ENCODE assay signal across 11 mouse cellular contexts in the genomic region with DNA sequence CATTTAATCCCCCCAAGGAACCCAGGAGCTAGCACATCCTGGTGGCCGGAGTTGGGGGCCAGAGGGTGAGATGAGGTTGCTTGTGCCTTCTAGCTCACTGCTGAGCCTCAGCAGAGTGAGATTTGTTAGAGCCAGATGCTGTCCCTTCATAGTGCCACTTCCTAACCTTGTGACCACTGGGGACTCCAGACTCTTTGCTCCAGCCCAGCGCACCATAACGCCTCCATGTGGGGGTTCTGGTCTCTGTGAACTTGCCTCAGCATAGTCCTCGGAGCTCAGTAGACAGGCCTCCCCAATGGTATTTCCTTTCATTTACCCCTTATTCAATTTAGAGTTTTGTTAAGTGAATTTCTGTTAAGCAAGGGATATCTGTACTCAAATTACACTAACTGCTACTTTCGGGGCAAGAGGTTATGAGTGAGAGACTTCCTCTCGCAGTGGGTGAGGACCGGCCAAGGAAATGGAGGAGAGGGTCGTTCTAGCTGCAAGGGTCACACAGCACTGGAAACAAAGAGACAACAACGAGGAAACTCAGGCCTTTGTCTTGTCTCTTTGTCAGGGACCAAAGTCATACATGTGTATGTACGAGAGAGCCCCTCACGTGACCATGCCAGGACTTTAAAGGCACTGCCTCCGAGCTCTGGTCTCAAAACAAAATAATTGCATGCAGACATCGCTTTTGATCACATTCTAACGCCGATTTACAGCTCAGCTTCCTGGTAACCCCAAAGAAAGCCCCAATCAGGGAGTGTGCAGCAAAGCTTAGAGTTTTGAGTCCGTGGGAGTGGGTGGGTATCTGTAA.
DNase-seq lines count a peak whose midpoint lies in the region; ATAC-seq and TF ChIP-seq lines count a peak whose summit lies in the region.
"Had no signal": no experiment of that assay in that cellular context is flagged by ENCODE, and none has a peak within 500 bp of the region (broad histone marks: within the 10 kb centered on the region; RNA-seq: fewer than 3 reads in every experiment).

No protein-coding gene starts in this region.

- no peak overlapping the region for H3K9ac ChIP-seq in forebrain, embryonic 14.5 days (ENCODE audit: low read length)
- H3K9ac ChIP-seq in forebrain, embryonic 13.5 days: no peak overlapping the region
- H3K9ac ChIP-seq in midbrain, postnatal 0 days (replicated peaks; ENCODE audit: low read length, poor library complexity, severe bottlenecking): no peak overlapping the region
- 0 out of 2 replicates have a peak overlapping the region, but pooled peaks have one; percentile 1 for H3K9ac ChIP-seq in embryonic facial prominence, embryonic 12.5 days

- H3K27me3 ChIP-seq in forebrain, embryonic 14.5 days (replicated peaks; ENCODE audit: control insufficient read depth, insufficient read depth, low read length): no peaks in the 10 kb centered on the region
- H3K27me3 ChIP-seq in forebrain, embryonic 13.5 days: no peaks in the 10 kb centered on the region
- no peaks in the 10 kb centered on the region for H3K27me3 ChIP-seq in midbrain, embryonic 10.5 days (ENCODE audit: low read depth, poor library complexity, severe bottlenecking)
- no peaks in the 10 kb centered on the region for H3K27me3 ChIP-seq in midbrain, postnatal 0 days (ENCODE audit: insufficient read depth, low read length)
- H3K27me3 ChIP-seq in embryonic facial prominence, embryonic 12.5 days: no peaks in the 10 kb centered on the region

- no peak for ATAC-seq in forebrain, embryonic 14.5 days
- ATAC-seq in forebrain, embryonic 13.5 days: no peak
- ATAC-seq in midbrain, postnatal 0 days (ENCODE audit: low FRiP score): no peak
- ATAC-seq in embryonic facial prominence, embryonic 12.5 days (ENCODE audit: insufficient number of reproducible peaks, insufficient read depth, low FRiP score, low TSS enrichment): peak; percentile 49; the same call in 1 of the 2 replicates
- no peak for ATAC-seq in frontal cortex, adult (ENCODE audit: low TSS enrichment)

- 65% methylated on average over 16 of the region's 16 CpGs for WGBS in forebrain, embryonic 14.5 days
- WGBS in forebrain, embryonic 13.5 days: 62% methylated on average over 16 of the region's 16 CpGs
- 69% methylated on average over 16 of the region's 16 CpGs for WGBS in midbrain, embryonic 10.5 days
- WGBS in midbrain, postnatal 0 days: 53% methylated on average over 16 of the region's 16 CpGs
- 21% methylated on average over 16 of the region's 16 CpGs for WGBS in embryonic facial prominence, embryonic 12.5 days

- peak; percentile 3 for DNase-seq in forebrain, embryonic 14.5 days (ENCODE audit: low spot score)
- no peak for DNase-seq in midbrain, embryonic 10.5 days (ENCODE audit: low spot score)
- no peak for DNase-seq in midbrain, postnatal 0 days (ENCODE audit: low spot score)
- peak; percentile 52 for DNase-seq in naive thymus-derived CD4-positive, alpha-beta T cell, adult 2 months (ENCODE audit: low read depth)
- no peak for DNase-seq in layer of hippocampus, adult 8-10 months (ENCODE audit: low spot score in 2 of 2)
- DNase-seq: gastrocnemius, postnatal 25 days; layer of hippocampus, adult 9-11 months; lung, postnatal 10 days had no signal

- no peaks in the 10 kb centered on the region for H3K4me1 ChIP-seq in forebrain, embryonic 14.5 days (ENCODE audit: control insufficient read depth, insufficient read depth, low read length)
- no peaks in the 10 kb centered on the region for H3K4me1 ChIP-seq in forebrain, embryonic 13.5 days
- H3K4me1 ChIP-seq in midbrain, embryonic 10.5 days: peaks cover 15% of the 10 kb centered on the region
- H3K4me1 ChIP-seq in midbrain, postnatal 0 days (ENCODE audit: insufficient read depth, low read length): no peaks in the 10 kb centered on the region
- peaks cover 25% of the 10 kb centered on the region for H3K4me1 ChIP-seq in embryonic facial prominence, embryonic 12.5 days

- H3K9me3 ChIP-seq in forebrain, embryonic 14.5 days (replicated peaks; ENCODE audit: control insufficient read depth, low read length): no peaks in the 10 kb centered on the region
- H3K9me3 ChIP-seq in forebrain, embryonic 13.5 days (replicated peaks): no peaks in the 10 kb centered on the region
- no peaks in the 10 kb centered on the region for H3K9me3 ChIP-seq in midbrain, embryonic 10.5 days (replicated peaks)
- no peaks in the 10 kb centered on the region for H3K9me3 ChIP-seq in midbrain, postnatal 0 days (ENCODE audit: low read length)
- H3K9me3 ChIP-seq in embryonic facial prominence, embryonic 12.5 days: no peaks in the 10 kb centered on the region

- no peak overlapping the region for H3K4me2 ChIP-seq in forebrain, embryonic 14.5 days (ENCODE audit: low read length)
- no peak overlapping the region for H3K4me2 ChIP-seq in forebrain, embryonic 13.5 days
- H3K4me2 ChIP-seq in midbrain, postnatal 0 days (ENCODE audit: low read depth, low read length, poor library complexity, severe bottlenecking): no peak overlapping the region
- peak overlapping the region; percentile 29 for H3K4me2 ChIP-seq in embryonic facial prominence, embryonic 12.5 days (replicated peaks)

- no peak overlapping the region for H3K4me3 ChIP-seq in forebrain, embryonic 14.5 days (ENCODE audit: low read depth, low read length)
- no peak overlapping the region for H3K4me3 ChIP-seq in forebrain, embryonic 13.5 days
- H3K4me3 ChIP-seq in midbrain, embryonic 10.5 days: no peak overlapping the region
- no peak overlapping the region for H3K4me3 ChIP-seq in midbrain, postnatal 0 days (ENCODE audit: low read depth, low read length)
- no peak overlapping the region for H3K4me3 ChIP-seq in embryonic facial prominence, embryonic 12.5 days

- H3K36me3 ChIP-seq in forebrain, embryonic 14.5 days (ENCODE audit: control insufficient read depth, insufficient read depth, low read length): no peaks in the 10 kb centered on the region
- no peaks in the 10 kb centered on the region for H3K36me3 ChIP-seq in forebrain, embryonic 13.5 days (ENCODE audit: poor library complexity, severe bottlenecking)
- no peaks in the 10 kb centered on the region for H3K36me3 ChIP-seq in midbrain, embryonic 10.5 days
- H3K36me3 ChIP-seq in midbrain, postnatal 0 days (ENCODE audit: insufficient read depth, low read length): no peaks in the 10 kb centered on the region
- H3K36me3 ChIP-seq in embryonic facial prominence, embryonic 12.5 days: no peaks in the 10 kb centered on the region

- no peak for TF ChIP-seq CTCF in midbrain, postnatal 0 days (IDR thresholded peaks at IDR 0.05)

- H3K27ac ChIP-seq in forebrain, embryonic 14.5 days (ENCODE audit: low read depth, low read length): no peak overlapping the region
- H3K27ac ChIP-seq in forebrain, embryonic 13.5 days: no peak overlapping the region
- H3K27ac ChIP-seq in midbrain, embryonic 10.5 days (replicated peaks): peak overlapping the region; percentile 64
- no peak overlapping the region for H3K27ac ChIP-seq in midbrain, postnatal 0 days (ENCODE audit: low read depth, low read length)
- peak overlapping the region; percentile 91 for H3K27ac ChIP-seq in embryonic facial prominence, embryonic 12.5 days

Comparison
In these comparisons a context has a peak if more than half of its experiments do, and no peak if none do; other contexts are left out.
1. H3K27ac ChIP-seq: peak in midbrain, embryonic 10.5 days (single experiment) and embryonic facial prominence, embryonic 12.5 days (single experiment); none in forebrain, embryonic 14.5 days (single experiment), forebrain, embryonic 13.5 days (single experiment) and midbrain, postnatal 0 days (single experiment).
2. DNase-seq: peak in forebrain, embryonic 14.5 days (single experiment) and naive thymus-derived CD4-positive, alpha-beta T cell, adult 2 months (single experiment); none in midbrain, embryonic 10.5 days (single experiment), midbrain, postnatal 0 days (single experiment) and layer of hippocampus, adult 8-10 months (0 of 2).